Mouse (Mus musculus) kidney, adult 2 months (tissue): ENCODE data around the gene Pear1.

ENCODE experiments used
- CTCF ChIP-seq: fragments of 200-500 bp; conservative IDR thresholded peaks from 2 replicates; pipeline ENCODE4 v1.5.1; 2011; ENCODE audit warnings: low read depth, mild to moderate bottlenecking, control low read depth, low read length, moderate library complexity, mixed read lengths; ENCODE audit not compliant: insufficient read depth, insufficient read length
- POLR2A ChIP-seq: fragments of 200-500 bp; IDR thresholded peaks from one replicate; pipeline ENCODE4 v1.6.1; 2011; ENCODE audit warnings: low read depth, low read length, control low read depth

DNA sequence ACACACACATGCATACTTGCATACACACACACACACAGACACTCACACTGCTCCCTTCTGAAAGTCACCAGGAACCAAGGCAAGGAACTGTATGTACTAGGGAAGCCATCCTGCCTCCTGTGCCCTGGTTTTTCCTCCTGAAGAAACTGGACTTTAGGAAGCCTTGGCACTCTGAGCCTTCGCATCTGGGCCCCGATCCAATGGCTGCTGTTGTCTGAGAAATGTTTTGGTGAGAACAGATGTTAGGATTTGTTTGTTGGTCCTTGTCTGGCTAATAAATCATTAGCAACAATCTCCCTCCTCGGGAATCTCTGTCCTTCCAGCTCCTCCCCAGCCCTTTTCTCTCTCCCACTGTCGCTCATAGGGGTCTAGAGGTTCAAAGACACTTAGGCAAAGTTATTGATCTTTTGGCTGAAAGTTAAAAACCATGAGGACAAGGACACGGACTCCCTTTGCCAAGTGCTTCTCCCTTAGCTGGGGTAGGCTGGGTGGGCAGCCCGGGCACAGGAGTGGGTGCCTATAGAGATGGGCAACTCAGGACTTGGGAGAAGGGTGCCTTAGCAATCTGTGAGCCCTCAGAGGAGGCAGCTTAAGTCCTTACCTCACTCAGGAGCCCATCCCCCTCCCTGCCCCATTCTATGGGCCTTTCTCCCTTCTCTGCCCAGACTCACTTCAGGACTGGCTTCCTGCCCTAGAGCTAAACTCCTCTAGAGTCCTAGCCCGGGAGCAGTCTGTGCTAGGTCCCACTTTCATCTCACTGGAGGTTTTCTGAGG is 30.9 kb upstream of the Pear1 start:
- no peak for TF ChIP-seq CTCF
- TF ChIP-seq POLR2A = no peak
